Mouse (Mus musculus) adrenal gland, adult (tissue): ENCODE data around the gene Nme3.
A peak's percentile ranks its signal among the peaks of the same experiment; 100 is the strongest.

Experiments used
- DNase-seq, 2 experiments: peaks; one replicate each; pipeline ENCODE4 v3.0.0; 2022 to 2023; ENCODE audit warnings: low spot score in 1 of 2; ENCODE audit not compliant: inconsistent age in 2 of 2

Nme3 gene

GRCm38 (mm10) chr17:24878531-24878930 lies 17.8 kb upstream of the Nme3 start:
- peak in 1 of 2 experiments; percentile 32 for DNase-seq

DNA sequence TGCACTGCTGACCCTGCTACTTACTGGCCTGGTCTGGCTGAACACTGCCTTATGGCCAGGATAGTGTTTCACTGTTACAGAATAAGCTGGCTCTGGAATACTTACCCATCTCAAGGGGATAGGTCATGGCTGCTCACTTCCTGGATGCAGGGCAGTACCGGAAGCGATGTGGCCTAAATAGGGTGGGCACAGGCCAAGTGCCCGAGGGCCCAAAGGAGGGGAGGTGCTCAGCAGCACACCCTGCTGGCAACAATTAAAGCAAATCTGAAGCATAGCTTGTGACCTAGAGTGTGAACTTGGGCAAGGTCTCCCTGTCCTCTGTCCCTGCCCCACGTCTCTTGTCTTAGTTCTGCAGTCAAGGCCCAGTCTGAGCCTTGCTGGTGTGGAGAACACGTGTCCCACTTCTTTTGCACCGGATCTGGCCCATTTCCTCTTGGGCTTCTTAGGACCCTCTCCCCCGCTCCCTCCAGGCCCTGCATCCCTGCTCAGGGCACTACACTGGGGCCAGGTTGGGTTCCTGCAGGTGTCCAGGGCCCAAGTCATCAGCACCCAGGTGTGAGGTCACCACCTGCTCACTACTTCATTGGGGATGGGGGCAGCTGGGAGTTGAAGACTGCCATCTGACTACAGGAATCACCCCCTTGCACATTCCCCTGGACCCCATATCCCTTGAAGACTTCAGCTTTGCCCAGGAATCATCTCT lies 14.4 kb upstream of the Nme3 start:
- DNase-seq, result peak in 1 of 2 experiments; percentile 70

DNA sequence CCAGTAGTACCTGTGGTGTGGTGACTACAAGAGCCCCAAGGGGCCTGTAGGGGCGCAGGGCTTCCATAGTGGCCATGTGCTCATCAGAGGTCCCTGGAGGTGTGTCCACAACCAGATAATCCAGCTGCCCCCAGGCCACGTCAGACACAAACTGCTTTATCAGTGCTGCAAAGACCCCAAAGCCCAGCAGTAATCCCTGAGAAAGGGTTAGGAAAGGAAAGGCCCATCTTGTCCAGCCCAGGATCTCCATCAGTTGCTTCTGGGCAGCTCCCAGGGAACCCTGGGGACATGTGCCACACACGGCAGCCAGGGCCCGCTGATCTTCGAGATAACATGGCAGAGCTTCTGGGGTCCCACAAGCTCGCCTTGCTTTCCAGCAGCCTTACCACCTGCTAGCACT lies 11.9 kb upstream of the Nme3 start:
- DNase-seq, result peak in 1 of 2 experiments; percentile 33

DNA sequence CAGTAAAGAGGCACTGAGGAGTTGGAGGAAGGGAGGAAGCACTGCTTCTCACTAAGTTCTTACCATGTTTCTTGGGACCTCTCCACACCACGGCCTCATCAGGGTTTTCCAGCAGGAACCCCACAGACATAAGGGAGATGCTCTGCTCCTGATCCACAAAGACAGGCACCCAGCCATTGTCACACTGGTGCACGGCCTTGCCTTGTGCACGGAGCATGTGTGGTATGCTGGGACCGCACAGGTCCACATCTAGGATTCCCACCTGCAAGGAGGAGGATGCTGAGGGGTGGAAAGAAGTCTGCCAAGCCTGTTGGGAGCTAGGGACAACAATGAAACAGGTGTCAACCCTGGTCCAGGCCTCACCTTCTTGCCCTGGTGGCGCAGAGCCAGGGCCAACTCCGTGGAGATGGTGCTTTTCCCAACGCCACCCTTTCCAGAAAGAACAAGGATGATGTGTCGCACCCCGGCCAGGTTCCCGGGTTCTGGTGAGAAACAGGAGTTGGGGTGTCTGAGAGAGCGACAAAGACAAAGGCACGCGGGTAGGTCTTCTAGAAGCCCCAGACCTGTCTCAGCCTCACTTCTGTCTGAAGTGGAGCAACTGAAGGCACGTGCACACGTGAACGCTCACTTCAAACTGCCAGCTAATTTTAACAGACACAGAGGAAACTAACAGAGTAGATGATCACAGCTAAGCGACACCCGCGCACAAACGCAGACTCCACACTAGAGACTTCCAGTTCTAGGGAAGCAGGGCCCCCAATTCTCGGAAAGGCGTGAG lies 10.8 kb upstream of the Nme3 start:
- peak in 1 of 2 experiments; percentile 61 for DNase-seq

DNA sequence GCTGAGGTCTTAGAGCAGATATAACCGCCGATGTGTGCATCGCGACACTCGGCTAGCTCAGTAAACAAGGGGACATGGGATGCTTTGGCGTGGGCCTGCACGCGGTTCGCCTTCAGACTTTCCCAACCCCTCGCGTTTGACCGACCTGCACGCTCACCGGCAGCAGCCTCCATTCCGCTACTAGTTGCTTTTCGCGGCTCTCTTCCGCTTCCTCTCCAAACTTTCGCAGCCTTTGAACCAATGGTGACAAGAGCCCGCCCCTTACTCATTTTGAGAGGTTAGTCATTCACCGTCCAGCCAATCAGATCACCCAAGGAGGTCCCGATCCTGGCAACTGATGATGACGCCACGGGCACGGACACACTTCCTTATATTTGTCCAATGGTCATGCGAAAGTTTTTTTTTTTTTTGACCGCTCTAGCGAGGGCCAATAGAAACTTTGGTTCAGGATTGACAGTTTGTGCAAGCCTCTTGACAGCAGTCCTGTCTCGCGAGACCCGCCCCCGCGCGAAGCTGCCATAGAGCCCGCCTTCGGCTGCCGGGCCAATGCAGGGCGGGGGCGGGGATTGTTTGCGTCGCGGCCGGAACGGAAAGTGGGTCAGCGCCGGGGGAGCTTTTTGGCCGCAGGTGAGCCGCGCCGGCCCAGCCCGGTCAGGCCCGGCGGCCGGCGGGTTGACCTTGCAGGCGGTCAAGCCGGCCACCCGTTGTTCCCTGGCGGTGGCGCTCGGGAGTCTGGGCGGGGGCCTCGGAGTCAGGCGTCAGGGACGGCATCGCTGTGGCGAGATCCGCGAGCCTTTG lies 10.0 kb upstream of the Nme3 start, which contains the start of the genes Nubp2 and Spsb3:
Nubp2 (minus strand) TSS at position 216 of the 798 bp plus-strand sequence.
Spsb3 (plus strand) TSS at position 510 of the 798 bp plus-strand sequence.
- DNase-seq, result peak; percentile 98 to 99

- DNase-seq, result no peak
These were observed 9.4 kb upstream of the Nme3 start for GRCm38 (mm10) chr17:24886932-24887271.

DNA sequence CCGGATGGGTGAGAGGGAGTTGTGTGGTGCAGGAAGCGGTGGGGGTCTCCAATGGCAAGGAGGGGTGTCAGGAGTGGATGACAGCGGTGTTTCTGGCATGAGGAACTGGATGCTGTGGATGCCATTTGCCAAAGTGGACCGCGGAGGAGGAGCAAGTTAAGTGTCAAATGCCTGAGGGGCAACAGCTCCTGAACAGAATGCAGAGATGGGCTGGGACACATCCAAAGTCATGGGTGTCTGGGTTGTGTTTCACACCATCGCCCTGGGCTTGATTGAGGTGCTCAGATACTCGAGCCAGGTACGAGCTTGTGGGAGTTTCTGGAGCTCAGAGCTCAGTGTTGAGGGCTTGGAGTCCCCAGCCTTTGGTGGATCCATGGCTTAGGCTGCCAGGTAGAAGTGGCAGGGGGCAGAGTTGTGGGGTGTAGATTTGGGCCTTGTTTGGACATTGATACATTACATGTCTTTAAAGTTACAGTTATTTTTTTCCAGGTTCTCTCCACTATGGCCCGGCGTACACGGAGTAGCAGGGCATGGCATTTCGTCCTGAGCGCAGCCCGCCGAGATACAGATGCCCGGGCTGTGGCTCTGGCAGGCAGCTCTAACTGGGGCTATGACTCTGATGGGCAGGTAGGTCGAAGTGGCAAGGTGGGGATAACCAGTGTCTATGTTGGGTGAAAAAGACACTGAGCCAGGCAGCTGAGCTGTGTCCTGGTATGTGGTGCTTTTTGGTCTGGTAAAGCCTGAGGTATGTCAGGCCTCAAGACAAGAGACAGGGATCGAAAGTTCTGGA lies 8.8 kb upstream of the Nme3 start:
- DNase-seq, result peak in 1 of 2 experiments; percentile 64

GRCm38 (mm10) chr17:24888862-24889261 lies 7.4 kb upstream of the Nme3 start:
- DNase-seq, result peak in 1 of 2 experiments; percentile 44

- DNase-seq, result peak in 1 of 2 experiments; percentile 51
These were observed 5.9 kb upstream of the Nme3 start for GRCm38 (mm10) chr17:24890151-24891092.

- peak; percentile 39 to 70 for DNase-seq
These were observed 5.0 kb upstream of the Nme3 start for GRCm38 (mm10) chr17:24891321-24891720.

DNA sequence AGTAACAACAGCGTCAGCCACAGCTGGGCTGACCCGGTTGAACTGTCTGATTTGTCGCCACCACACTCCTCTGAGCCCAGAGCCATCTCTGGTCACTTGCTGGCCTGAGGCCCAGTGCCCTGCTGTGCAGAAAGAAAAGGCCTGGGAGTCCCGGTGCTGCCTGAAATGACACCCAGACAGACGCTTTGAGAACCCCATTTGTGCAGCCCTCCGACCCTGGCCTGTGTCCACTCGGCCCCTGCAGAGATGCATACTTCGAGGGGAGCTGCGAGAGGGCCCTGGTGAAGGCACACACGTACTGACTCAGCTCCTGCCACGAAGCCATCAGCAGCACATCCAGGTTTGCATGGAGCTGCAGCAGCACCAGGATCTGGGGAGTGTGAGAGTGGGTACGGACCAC lies 3.5 kb upstream of the Nme3 start:
- peak; percentile 20 to 32 for DNase-seq

DNA sequence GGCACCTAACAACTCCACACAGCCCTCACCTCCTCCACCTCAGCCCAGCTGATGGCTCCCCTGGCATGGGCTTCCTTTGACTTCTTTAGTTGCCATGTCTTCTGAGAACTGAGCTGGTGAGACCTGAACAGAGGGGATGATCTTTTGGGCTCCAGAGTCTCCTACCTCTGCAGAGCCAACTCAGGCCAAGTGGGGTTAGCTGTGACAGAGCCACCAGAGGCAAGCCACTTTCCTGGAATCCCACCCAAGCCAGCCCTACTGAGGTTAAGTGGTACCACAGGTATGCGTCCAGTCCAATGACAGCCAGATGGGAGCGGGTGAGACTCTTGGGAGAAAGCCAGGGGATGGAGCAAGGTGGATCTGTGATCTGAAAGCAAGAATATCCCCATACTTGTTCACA lies 3.0 kb upstream of the Nme3 start:
- peak in 1 of 2 experiments; percentile 16 for DNase-seq

- DNase-seq, result peak in 1 of 2 experiments; percentile 13
These were observed 2.0 kb upstream of the Nme3 start for GRCm38 (mm10) chr17:24894061-24894994.

DNA sequence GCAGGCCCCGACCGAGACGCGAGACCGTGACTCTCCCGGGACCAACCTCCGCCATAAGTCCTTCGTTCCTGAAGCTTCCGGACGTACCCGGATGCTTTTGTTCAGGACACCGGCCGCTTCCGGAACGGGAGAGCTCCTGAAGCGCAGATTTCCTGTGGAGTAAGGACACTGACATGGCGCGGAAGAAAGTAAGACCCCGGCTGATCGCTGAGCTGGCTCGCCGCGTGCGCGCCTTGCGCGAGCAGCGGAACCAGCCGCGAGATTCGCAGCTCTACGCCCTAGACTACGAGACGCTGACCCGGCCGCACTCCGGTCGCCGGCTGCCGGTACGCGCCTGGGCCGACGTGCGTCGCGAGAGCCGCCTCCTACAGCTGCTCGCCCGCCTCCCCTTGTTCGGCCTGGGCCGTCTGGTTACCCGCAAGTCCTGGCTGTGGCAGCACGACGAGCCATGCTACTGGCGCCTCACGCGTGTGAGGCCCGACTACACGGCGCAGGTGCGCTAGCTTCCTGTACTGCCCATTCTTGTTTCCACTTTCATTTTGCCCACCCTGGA lies 1.2 kb upstream of the Nme3 start, which contains the start of the genes Eme2 and Mrps34:
Eme2 (minus strand) TSS at position 93 of the 553 bp plus-strand sequence.
Mrps34 (plus strand) TSS at position 122 of the 553 bp plus-strand sequence.
- peak; percentile 88 to 96 for DNase-seq

DNA sequence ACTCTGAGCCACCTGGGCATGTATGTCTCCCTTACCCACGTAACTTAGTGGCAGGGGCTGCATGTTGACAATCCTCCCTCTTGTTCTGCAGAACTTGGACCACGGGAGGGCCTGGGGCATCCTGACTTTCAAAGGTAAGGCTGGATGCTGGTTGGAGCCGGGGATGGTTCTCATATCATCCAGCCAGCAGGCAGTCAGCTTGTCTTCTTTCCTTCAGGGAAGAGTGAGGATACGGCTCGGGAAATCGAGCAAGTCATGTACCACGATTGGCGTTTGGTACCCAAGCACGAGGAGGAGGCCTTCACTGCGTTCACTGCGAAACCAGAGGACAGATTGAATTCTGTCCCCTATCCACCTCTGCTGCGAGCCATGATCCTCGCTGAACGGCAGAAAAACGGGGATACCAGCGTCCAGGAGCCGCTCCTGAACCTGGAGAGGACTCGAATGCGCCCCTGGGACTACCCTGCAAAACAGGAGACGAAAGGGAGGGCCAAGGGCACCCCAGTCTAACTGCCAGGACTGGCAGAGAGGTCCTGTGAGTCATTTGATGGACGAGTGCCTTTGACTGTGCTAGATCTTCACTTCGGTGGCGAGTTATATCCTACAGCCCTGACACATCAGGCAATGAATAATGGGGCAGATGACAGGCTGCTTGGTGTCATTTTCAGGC lies 594 bp upstream of the Nme3 start:
- DNase-seq, result peak in 1 of 2 experiments; percentile 80

GRCm38 (mm10) chr17:24896993-24897269 lies 631 bp downstream of the Nme3 start:
- DNase-seq, result no peak

GRCm38 (mm10) chr17:24897600-24897999 lies 1.3 kb downstream of the Nme3 start:
- peak; percentile 58 to 86 for DNase-seq
